Comparison of ENCODE assay signal across 22 mouse cellular contexts in the genomic region with DNA sequence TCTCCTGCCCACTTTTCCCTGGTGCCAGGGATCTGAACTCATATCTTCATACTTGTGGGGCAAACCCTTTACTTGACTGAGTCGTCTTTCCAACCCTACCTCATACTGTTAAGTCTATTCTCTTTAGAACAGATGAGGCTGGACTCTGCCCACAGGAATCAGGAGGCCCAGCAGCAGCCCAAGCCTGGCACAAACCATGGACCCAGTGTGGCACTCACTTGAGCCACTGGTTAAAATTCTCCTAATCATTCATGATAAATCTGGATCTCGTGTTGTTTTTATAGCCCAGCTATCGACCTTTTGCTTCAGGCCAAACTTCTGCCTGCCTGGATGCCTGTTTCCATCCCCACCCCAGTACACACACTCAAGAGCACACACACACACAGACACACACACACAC. TPM values are rescaled to one million over a fixed set of nuclear protein-coding genes. Genes with fewer than 3 reads are reported as not detected.
DNase-seq lines count a peak whose midpoint lies in the region; ATAC-seq lines count a peak whose summit lies in the region.
"Had no signal": no experiment of that assay in that cellular context is flagged by ENCODE, and none has a peak within 500 bp of the region (broad histone marks: within the 10 kb centered on the region; RNA-seq: fewer than 3 reads in every experiment).

No protein-coding gene starts in this region.

- DNase-seq in hindbrain, embryonic 10.5 days (ENCODE audit: low spot score), result no peak
- peak; percentile 55 for DNase-seq in kidney, adult 9 months
- DNase-seq in kidney, adult 11 months, result no peak
- no peak for DNase-seq in liver, embryonic 13.5 days
- DNase-seq in limb, embryonic 10.5 days (ENCODE audit: low spot score), result no peak
- no peak for DNase-seq in frontal cortex, postnatal 36 days (ENCODE audit: low spot score in 2 of 2)
- DNase-seq: adrenal gland, adult 2 months; adrenal gland, postnatal 10 days; adrenal gland, postnatal 25 days; cerebellum, adult 11 months; cerebellum, adult 18-20 months; cerebellum, adult 8-10 months; cerebellum, adult 9-11 months; cerebellum, postnatal 14 days; cerebellum, postnatal 36 days; embryo, embryonic 11 days had no signal

- H3K4me1 ChIP-seq in hindbrain, embryonic 13.5 days (replicated peaks), result peaks cover 44% of the 10 kb centered on the region
- peaks cover 80% of the 10 kb centered on the region for H3K4me1 ChIP-seq in hindbrain, embryonic 10.5 days (replicated peaks)
- H3K4me1 ChIP-seq in liver, embryonic 13.5 days (replicated peaks), result peaks cover 72% of the 10 kb centered on the region
- H3K4me1 ChIP-seq in liver, embryonic 12.5 days, result peaks cover 72% of the 10 kb centered on the region
- H3K4me1 ChIP-seq in limb, embryonic 10.5 days, result peaks cover 88% of the 10 kb centered on the region

- 86% methylated on average over 3 of the region's 3 CpGs for WGBS in hindbrain, embryonic 13.5 days
- WGBS in hindbrain, embryonic 10.5 days, result 82% methylated on average over 3 of the region's 3 CpGs
- 69% methylated on average over 3 of the region's 3 CpGs for WGBS in liver, embryonic 13.5 days (ENCODE audit: insufficient replicate concordance)
- 64% methylated on average over 3 of the region's 3 CpGs for WGBS in liver, embryonic 12.5 days (ENCODE audit: insufficient replicate concordance)
- 74% methylated on average over 3 of the region's 3 CpGs for WGBS in limb, embryonic 10.5 days

- H3K36me3 ChIP-seq in hindbrain, embryonic 13.5 days, result no peaks in the 10 kb centered on the region
- no peaks in the 10 kb centered on the region for H3K36me3 ChIP-seq in hindbrain, embryonic 10.5 days
- H3K36me3 ChIP-seq in liver, embryonic 13.5 days, result no peaks in the 10 kb centered on the region
- H3K36me3 ChIP-seq in liver, embryonic 12.5 days, result no peaks in the 10 kb centered on the region
- H3K36me3 ChIP-seq in limb, embryonic 10.5 days, result no peaks in the 10 kb centered on the region
- H3K36me3 ChIP-seq: embryonic facial prominence, embryonic 13.5 days; embryonic facial prominence, embryonic 15.5 days had no signal

- no peak for ATAC-seq in hindbrain, embryonic 13.5 days (ENCODE audit: low FRiP score)
- ATAC-seq in liver, embryonic 13.5 days (ENCODE audit: low read depth), result no peak
- no peak for ATAC-seq in liver, embryonic 12.5 days
- ATAC-seq: forebrain, embryonic 14.5 days; forebrain, embryonic 16.5 days had no signal

- no peak overlapping the region for H3K4me2 ChIP-seq in hindbrain, embryonic 13.5 days
- no peak overlapping the region for H3K4me2 ChIP-seq in liver, embryonic 13.5 days
- no peak overlapping the region for H3K4me2 ChIP-seq in liver, embryonic 12.5 days
- H3K4me2 ChIP-seq: embryonic facial prominence, embryonic 13.5 days; embryonic facial prominence, embryonic 15.5 days had no signal

- H3K9ac ChIP-seq in hindbrain, embryonic 13.5 days, result no peak overlapping the region
- H3K9ac ChIP-seq in liver, embryonic 13.5 days, result 0 out of 2 replicates have a peak overlapping the region, but pooled peaks have one; percentile 8
- H3K9ac ChIP-seq in liver, embryonic 12.5 days, result no peak overlapping the region
- H3K9ac ChIP-seq: embryonic facial prominence, embryonic 13.5 days; embryonic facial prominence, embryonic 15.5 days had no signal

- H3K27ac ChIP-seq in hindbrain, embryonic 13.5 days, result 0 out of 2 replicates have a peak overlapping the region, but pooled peaks have one; percentile 19
- H3K27ac ChIP-seq in hindbrain, embryonic 10.5 days, result no peak overlapping the region
- H3K27ac ChIP-seq in liver, embryonic 13.5 days, result peak overlapping the region; percentile 37; the same call in 1 of the 2 replicates
- H3K27ac ChIP-seq in liver, embryonic 12.5 days, result no peak overlapping the region
- peak overlapping the region; percentile 87; the same call in 1 of the 2 replicates for H3K27ac ChIP-seq in limb, embryonic 10.5 days
- H3K27ac ChIP-seq: embryonic facial prominence, embryonic 13.5 days; embryonic facial prominence, embryonic 15.5 days had no signal

- H3K27me3 ChIP-seq in hindbrain, embryonic 13.5 days, result 0 out of 2 replicates have a peak, but pooled peaks cover 9% of the 10 kb centered on the region
- peaks cover 32% of the 10 kb centered on the region for H3K27me3 ChIP-seq in hindbrain, embryonic 10.5 days (ENCODE audit: insufficient read depth, poor library complexity, severe bottlenecking)
- peaks cover 4% of the 10 kb centered on the region; the same call in 1 of the 2 replicates for H3K27me3 ChIP-seq in liver, embryonic 13.5 days
- H3K27me3 ChIP-seq in liver, embryonic 12.5 days (replicated peaks), result peaks cover 5% of the 10 kb centered on the region; the same call in 1 of the 2 replicates
- no peaks in the 10 kb centered on the region for H3K27me3 ChIP-seq in limb, embryonic 10.5 days (ENCODE audit: low read depth, poor library complexity, severe bottlenecking)
- H3K27me3 ChIP-seq: embryonic facial prominence, embryonic 13.5 days; embryonic facial prominence, embryonic 15.5 days had no signal

- H3K4me3 ChIP-seq in hindbrain, embryonic 13.5 days, result no peak overlapping the region
- H3K4me3 ChIP-seq in hindbrain, embryonic 10.5 days, result no peak overlapping the region
- H3K4me3 ChIP-seq in liver, embryonic 13.5 days (replicated peaks), result no peak overlapping the region
- H3K4me3 ChIP-seq in liver, embryonic 12.5 days, result no peak overlapping the region
- no peak overlapping the region for H3K4me3 ChIP-seq in limb, embryonic 10.5 days
- H3K4me3 ChIP-seq: embryonic facial prominence, embryonic 13.5 days; embryonic facial prominence, embryonic 15.5 days had no signal

- H3K9me3 ChIP-seq in hindbrain, embryonic 13.5 days, result no peaks in the 10 kb centered on the region
- no peaks in the 10 kb centered on the region for H3K9me3 ChIP-seq in hindbrain, embryonic 10.5 days
- no peaks in the 10 kb centered on the region for H3K9me3 ChIP-seq in liver, embryonic 13.5 days (replicated peaks)
- H3K9me3 ChIP-seq in liver, embryonic 12.5 days (replicated peaks), result no peaks in the 10 kb centered on the region
- no peaks in the 10 kb centered on the region for H3K9me3 ChIP-seq in limb, embryonic 10.5 days (replicated peaks)
- H3K9me3 ChIP-seq: embryonic facial prominence, embryonic 13.5 days; embryonic facial prominence, embryonic 15.5 days had no signal

RNA-seq across cellular contexts. Expression of a gene that starts 26.8 kb away (rescaled TPM):
- 11.9 and 12.0 TPM in 2 replicates for polyA plus RNA-seq in hindbrain, embryonic 13.5 days (2015; fragmentation: Nextera tagmentation; extraction: Ambion mirVana)
- polyA plus RNA-seq in hindbrain, embryonic 10.5 days (2016; fragmentation: Nextera tagmentation; extraction: Ambion mirVana), result 24.2 TPM in 2 replicates
- polyA plus RNA-seq in liver, embryonic 13.5 days (2015; fragmentation: Nextera tagmentation; extraction: Ambion mirVana), result 2.7 and 3.0 TPM in 2 replicates
- 5.8 and 7.2 TPM in 2 replicates for polyA plus RNA-seq in liver, embryonic 12.5 days (2016; fragmentation: Nextera tagmentation; extraction: Ambion mirVana)
- 27.1 and 27.7 TPM in 2 replicates for polyA plus RNA-seq in limb, embryonic 10.5 days (2016; fragmentation: Nextera tagmentation; extraction: Ambion mirVana)

Comparison
In these comparisons a context has a peak if more than half of its experiments do, and no peak if none do; other contexts are left out.
1. H3K27ac ChIP-seq: peak in hindbrain, embryonic 13.5 days (single experiment), liver, embryonic 13.5 days (single experiment) and limb, embryonic 10.5 days (single experiment); none in hindbrain, embryonic 10.5 days (single experiment) and liver, embryonic 12.5 days (single experiment).